Mouse (Mus musculus): ENCODE results near the gene Reep1. TPM values are rescaled to one million over a fixed set of nuclear protein-coding genes. Genes with fewer than 3 reads are reported as not detected.

Reep1 gene
- total RNA-seq, 2 experiments from 2014 or later, result 173 to 187 TPM

- DNase-seq (ENCODE audit: extremely low spot score in 1 of 2, low spot score in 2 of 2), result no peak
These were observed 27.7 kb downstream of the Reep1 start for GRCm38 (mm10) chr6:71734910-71735599.

GRCm38 (mm10) chr6:71735600-71736010, 28.2 kb downstream of the Reep1 start:
- DNase-seq (ENCODE audit: extremely low spot score in 1 of 2, low spot score in 2 of 2), result peak in 1 of 2 experiments; percentile 43
- intact Hi-C loops (cut with DNase I), result no loop called here

More at GRCm38 (mm10) chr6:71734910-71735599, 27.7 kb downstream of the Reep1 start:
- intact Hi-C loops (cut with DNase I), result no loop called here

- DNase-seq (ENCODE audit: extremely low spot score in 1 of 2, low spot score in 2 of 2), result no peak
- intact Hi-C loops (cut with DNase I), result no loop called here
These were observed 28.7 kb downstream of the Reep1 start for GRCm38 (mm10) chr6:71736101-71736500.

- intact Hi-C loops (cut with DNase I), result no loop called here
- DNase-seq (ENCODE audit: extremely low spot score in 1 of 2, low spot score in 2 of 2), result no peak
These were observed 29.8 kb downstream of the Reep1 start for GRCm38 (mm10) chr6:71737202-71737601.

- intact Hi-C loops (cut with DNase I), result no loop called here
- DNase-seq (ENCODE audit: extremely low spot score in 1 of 2, low spot score in 2 of 2), result peak in 1 of 2 experiments; percentile 34
These were observed 31.2 kb downstream of the Reep1 start for GRCm38 (mm10) chr6:71738611-71739010.

GRCm38 (mm10) chr6:71740921-71741320, 33.6 kb downstream of the Reep1 start:
- DNase-seq (ENCODE audit: extremely low spot score in 1 of 2, low spot score in 2 of 2), result peak in 1 of 2 experiments; percentile 47
- intact Hi-C loops (cut with DNase I), result no loop called here

- intact Hi-C loops (cut with DNase I), result no loop called here
- DNase-seq (ENCODE audit: extremely low spot score in 1 of 2, low spot score in 2 of 2), result no peak
These were observed 34.8 kb downstream of the Reep1 start for GRCm38 (mm10) chr6:71741998-71742636.

GRCm38 (mm10) chr6:71744934-71745333, 37.6 kb downstream of the Reep1 start:
- intact Hi-C loops (cut with DNase I), result loop anchor here (5.0 kb wide), 1 partner anchor 38 kb away; the partner anchor contains the start of gene Reep1
- DNase-seq (ENCODE audit: extremely low spot score in 1 of 2, low spot score in 2 of 2), result no peak

- peak in 1 of 2 experiments; percentile 49 for DNase-seq (ENCODE audit: extremely low spot score in 1 of 2, low spot score in 2 of 2)
- intact Hi-C loops (cut with DNase I), result loop anchor here (5.0 kb wide), 1 partner anchor 38 kb away; the partner anchor contains the start of gene Reep1
These were observed 38.3 kb downstream of the Reep1 start for GRCm38 (mm10) chr6:71745482-71746234.

GRCm38 (mm10) chr6:71746246-71746645, 38.9 kb downstream of the Reep1 start:
- intact Hi-C loops (cut with DNase I), result loop anchor here (5.0 kb wide), 1 partner anchor 39 kb away; the partner anchor contains the start of gene Reep1
- DNase-seq (ENCODE audit: extremely low spot score in 1 of 2, low spot score in 2 of 2), result no peak

- DNase-seq (ENCODE audit: extremely low spot score in 1 of 2, low spot score in 2 of 2), result no peak
- intact Hi-C loops (cut with DNase I), result loop anchor here (5.0 kb wide), 1 partner anchor 40 kb away; the partner anchor contains the start of gene Reep1
These were observed 39.5 kb downstream of the Reep1 start for GRCm38 (mm10) chr6:71746846-71747245.

GRCm38 (mm10) chr6:71751602-71752001, 44.2 kb downstream of the Reep1 start:
- intact Hi-C loops (cut with DNase I), result no loop called here
- DNase-seq (ENCODE audit: extremely low spot score in 1 of 2, low spot score in 2 of 2), result no peak

- peak; percentile 70 to 84 for DNase-seq (ENCODE audit: extremely low spot score in 1 of 2, low spot score in 2 of 2)
- intact Hi-C loops (cut with DNase I), result no loop called here
These were observed 45.6 kb downstream of the Reep1 start for GRCm38 (mm10) chr6:71752791-71753464.

- intact Hi-C loops (cut with DNase I), result no loop called here
- peak; percentile 42 to 63 for DNase-seq (ENCODE audit: extremely low spot score in 1 of 2, low spot score in 2 of 2)
These were observed 49.9 kb downstream of the Reep1 start for GRCm38 (mm10) chr6:71757039-71757894.

GRCm38 (mm10) chr6:71758780-71759179, 51.4 kb downstream of the Reep1 start:
- no peak for DNase-seq (ENCODE audit: extremely low spot score in 1 of 2, low spot score in 2 of 2)
- intact Hi-C loops (cut with DNase I), result no loop called here

GRCm38 (mm10) chr6:71760073-71760472, 52.7 kb downstream of the Reep1 start:
- DNase-seq (ENCODE audit: extremely low spot score in 1 of 2, low spot score in 2 of 2), result no peak
- intact Hi-C loops (cut with DNase I), result no loop called here

GRCm38 (mm10) chr6:71767761-71768160, 60.4 kb downstream of the Reep1 start:
- DNase-seq (ENCODE audit: extremely low spot score in 1 of 2, low spot score in 2 of 2), result no peak
- intact Hi-C loops (cut with DNase I), result no loop called here
